Mouse (Mus musculus): ENCODE results near the gene Nanog. TPM values are rescaled to one million over a fixed set of nuclear protein-coding genes. Genes with fewer than 3 reads are reported as not detected.
A peak's percentile ranks its signal among the peaks of the same experiment; 100 is the strongest.

The Nanog gene
- total and polyA plus RNA-seq, 3 experiments = 0.27 TPM; not detected in 2

DNA sequence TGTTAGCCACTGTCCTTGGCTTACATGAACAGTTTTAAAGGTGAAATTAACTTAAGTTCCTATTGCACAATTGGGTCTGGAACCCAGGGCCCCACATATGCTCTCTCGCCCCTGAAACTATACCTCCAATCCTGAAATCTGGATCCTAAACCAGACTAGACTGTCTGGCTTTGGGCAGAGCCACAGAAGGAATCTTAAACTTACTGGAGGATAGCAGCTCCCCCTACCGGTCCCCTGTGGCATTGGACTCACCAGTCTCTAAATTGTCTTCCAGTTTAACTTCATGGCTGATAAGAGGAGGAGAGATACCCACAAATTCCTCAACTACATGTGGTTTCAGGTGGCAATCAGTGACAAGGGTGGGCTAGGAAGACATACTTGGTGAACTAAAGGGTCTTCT, 12.7 kb downstream of the Nanog start:
- Histone ChIP-seq H3K36me3 (replicated peaks) (no peaks in the 10 kb centered on the region), H3K27me3 (ENCODE audit: insufficient read depth, low read length) (no peaks in the 10 kb centered on the region), H3K4me3 (ENCODE audit: low read depth, low read length) (no peak overlapping the region), H3K4me1 (ENCODE audit: insufficient read depth, low read depth, low read length) (no peaks in the 10 kb centered on the region), H3K9me3 (replicated peaks) (no peaks in the 10 kb centered on the region)
- DNase-seq (ENCODE audit: low spot score) (peak; percentile 28), ATAC-seq (ENCODE audit: extremely low read depth, insufficient number of reproducible peaks, low FRiP score, poor library complexity, severe bottlenecking) (peak; percentile 28; the same call in 1 of the 2 replicates)
- TF ChIP-seq TAL1 (conservative IDR thresholded peaks at IDR 0.05; ENCODE audit: low read depth, low read length) (no peak), CTCF (IDR thresholded peaks at IDR 0.05; ENCODE audit: low read depth, low read length) (peak; percentile 74)

DNA sequence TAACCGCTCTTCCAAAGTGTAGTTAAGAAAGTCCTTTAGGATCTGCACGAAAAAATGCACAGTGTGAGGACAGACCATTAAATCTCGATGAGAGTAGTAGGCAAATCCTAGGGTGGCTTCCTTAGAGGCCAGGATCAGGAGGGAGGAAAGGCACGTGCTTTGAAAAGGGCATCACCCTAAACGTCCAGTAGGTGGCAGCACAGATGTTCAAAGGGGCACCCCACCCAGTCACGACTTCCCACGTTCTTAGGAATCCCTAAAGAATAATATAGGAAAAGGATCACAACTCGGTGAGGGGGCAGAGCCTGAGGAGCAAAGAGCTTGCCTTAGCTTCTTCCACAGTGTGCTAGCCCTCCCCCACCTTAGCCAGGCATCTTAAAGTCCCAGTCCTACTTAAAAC, 32.7 kb downstream of the Nanog start:
- peaks cover 29% of the 10 kb centered on the region for H3K27me3 ChIP-seq (ENCODE audit: insufficient read depth, low read length)
- TF ChIP-seq CTCF (IDR thresholded peaks at IDR 0.05; ENCODE audit: low read depth, low read length) (peak; percentile 50), GATA1 (IDR thresholded peaks at IDR 0.05; ENCODE audit: borderline replicate concordance, low read length) (no peak)
- no peak for DNase-seq (ENCODE audit: low spot score)
- H3K4me3 ChIP-seq (ENCODE audit: low read depth, low read length) = no peak overlapping the region
- peak; percentile 24; the same call in 1 of the 2 replicates for ATAC-seq (ENCODE audit: extremely low read depth, insufficient number of reproducible peaks, low FRiP score, poor library complexity, severe bottlenecking)
- no peaks in the 10 kb centered on the region for H3K9me3 ChIP-seq (replicated peaks)
- H3K4me1 ChIP-seq (ENCODE audit: insufficient read depth, low read depth, low read length) = peaks cover 16% of the 10 kb centered on the region
- peaks cover 23% of the 10 kb centered on the region for H3K36me3 ChIP-seq (replicated peaks)

DNA sequence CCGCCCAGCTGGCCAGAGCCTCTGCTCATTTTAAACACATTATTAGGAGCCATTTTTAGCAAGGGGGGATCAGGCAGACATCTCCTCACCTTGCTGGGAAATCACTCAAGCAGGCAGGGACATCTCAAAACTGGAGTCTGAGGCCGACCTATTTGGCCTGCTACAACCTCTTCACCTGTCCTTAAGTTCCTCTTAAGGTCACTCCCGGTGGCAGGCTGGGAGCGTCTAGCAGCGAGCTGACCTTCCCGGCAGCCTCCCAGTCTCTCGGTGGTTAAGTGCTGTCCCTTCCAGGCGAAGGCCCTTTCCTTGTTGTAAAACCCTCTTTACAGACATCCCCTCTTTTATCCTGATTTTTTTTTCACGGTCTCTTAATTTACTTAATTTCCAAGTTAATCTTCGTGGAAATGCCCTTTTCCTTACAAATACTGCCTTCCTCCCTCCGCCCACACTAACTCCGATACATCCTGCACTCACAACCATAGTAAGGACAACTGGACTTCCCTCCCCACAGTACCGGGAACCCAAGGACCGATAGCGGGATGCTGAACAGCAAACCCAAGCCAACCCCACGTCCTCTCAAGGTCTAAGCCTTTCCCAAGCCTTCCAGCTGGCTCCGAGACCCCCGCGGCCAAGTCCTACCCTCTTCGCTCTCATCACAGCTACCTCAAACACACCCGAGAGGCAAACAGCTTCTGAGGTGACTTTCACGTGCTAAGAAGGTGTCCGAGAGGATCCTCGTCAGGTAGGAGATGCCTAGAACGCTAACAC, 34.4 kb downstream of the Nanog start:
- H3K4me3 ChIP-seq (ENCODE audit: low read depth, low read length) = peak overlapping the region; percentile 63
- no peak for ATAC-seq (ENCODE audit: extremely low read depth, insufficient number of reproducible peaks, low FRiP score, poor library complexity, severe bottlenecking)
- H3K27me3 ChIP-seq (ENCODE audit: insufficient read depth, low read length) = peaks cover 29% of the 10 kb centered on the region
- DNase-seq (ENCODE audit: low spot score) = no peak
- H3K4me1 ChIP-seq (ENCODE audit: insufficient read depth, low read depth, low read length) = peaks cover 16% of the 10 kb centered on the region
- TF ChIP-seq POLR2AphosphoS5 (IDR thresholded peaks at IDR 0.05; ENCODE audit: insufficient replicate concordance, low read depth, low read length) (no peak), GATA2 (IDR thresholded peaks at IDR 0.05; ENCODE audit: borderline replicate concordance, low read depth, low read length) (no peak), TAL1 (conservative IDR thresholded peaks at IDR 0.05; ENCODE audit: low read depth, low read length) (no peak), GATA1 (IDR thresholded peaks at IDR 0.05; ENCODE audit: borderline replicate concordance, low read length) (no peak), CTCF (IDR thresholded peaks at IDR 0.05; ENCODE audit: low read depth, low read length) (no peak)
- no peaks in the 10 kb centered on the region for H3K9me3 ChIP-seq (replicated peaks)
- H3K36me3 ChIP-seq (replicated peaks) = peaks cover 14% of the 10 kb centered on the region

DNA sequence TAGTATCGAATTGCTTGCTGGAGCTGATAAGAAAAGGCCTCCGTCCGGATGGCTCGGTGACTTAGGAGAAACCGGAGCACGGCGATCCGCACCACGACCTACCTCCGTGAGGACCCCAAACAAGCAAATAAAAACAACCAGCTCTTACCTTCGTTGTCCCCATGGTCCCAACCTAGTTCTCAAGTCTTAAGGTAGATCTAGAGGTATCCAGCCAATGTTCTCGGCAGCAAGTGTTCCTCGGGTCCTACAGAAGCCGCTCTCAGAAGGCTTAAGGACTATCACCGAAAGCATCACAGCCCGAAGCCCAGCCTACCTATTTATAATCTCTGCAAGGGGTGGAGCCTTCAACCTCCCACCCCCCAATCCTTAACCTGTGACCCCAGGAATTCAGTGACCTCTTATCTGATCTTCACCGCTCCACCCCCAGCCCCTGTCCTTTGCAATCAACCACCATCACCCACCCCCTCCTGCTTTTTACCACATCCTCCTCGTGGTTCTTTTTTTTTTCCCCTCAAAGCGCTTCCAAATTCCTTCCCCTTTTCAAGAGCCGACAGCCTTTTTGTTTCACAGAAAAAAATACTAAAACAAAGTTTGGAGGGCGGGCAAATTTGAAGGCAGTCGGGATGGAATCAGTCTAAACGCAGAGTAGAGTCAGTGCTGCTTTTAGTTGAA, 35.1 kb downstream of the Nanog start:
- Histone ChIP-seq H3K9me3 (replicated peaks) (no peaks in the 10 kb centered on the region), H3K27me3 (ENCODE audit: insufficient read depth, low read length) (peaks cover 29% of the 10 kb centered on the region), H3K36me3 (replicated peaks) (peaks cover 8% of the 10 kb centered on the region), H3K4me1 (ENCODE audit: insufficient read depth, low read depth, low read length) (peaks cover 16% of the 10 kb centered on the region), H3K4me3 (ENCODE audit: low read depth, low read length) (peak overlapping the region; percentile 63)
- ATAC-seq (ENCODE audit: extremely low read depth, insufficient number of reproducible peaks, low FRiP score, poor library complexity, severe bottlenecking) (peak; percentile 9), DNase-seq (ENCODE audit: low spot score) (no peak)
- no peak for TF ChIP-seq CTCF (IDR thresholded peaks at IDR 0.05; ENCODE audit: low read depth, low read length)
- no peak for TF ChIP-seq GATA1 (IDR thresholded peaks at IDR 0.05; ENCODE audit: borderline replicate concordance, low read length)
- no peak for TF ChIP-seq GATA2 (IDR thresholded peaks at IDR 0.05; ENCODE audit: borderline replicate concordance, low read depth, low read length)
- TF ChIP-seq POLR2AphosphoS5 (IDR thresholded peaks at IDR 0.05; ENCODE audit: insufficient replicate concordance, low read depth, low read length) = no peak
- TF ChIP-seq TAL1 (conservative IDR thresholded peaks at IDR 0.05; ENCODE audit: low read depth, low read length) = no peak

DNA sequence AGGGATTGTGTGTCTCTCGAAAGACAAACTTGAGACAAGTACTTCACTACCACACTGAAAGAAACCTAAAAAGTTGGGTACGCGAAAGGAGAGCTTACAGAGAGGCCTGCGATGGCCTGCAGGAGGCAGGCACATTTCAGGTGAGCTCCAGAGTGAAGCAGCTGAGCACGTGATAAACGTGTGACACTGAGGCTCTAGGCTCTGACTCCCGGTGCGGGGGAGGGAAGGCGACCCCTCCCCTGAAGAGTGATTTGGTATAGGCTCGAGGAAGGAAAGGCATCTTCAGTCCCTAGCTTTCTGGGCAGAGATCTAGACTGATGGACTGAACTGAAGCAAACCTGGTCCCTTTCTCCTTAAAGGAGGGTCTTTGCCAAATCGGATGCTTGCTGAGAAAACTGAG, 36.1 kb downstream of the Nanog start:
- Histone ChIP-seq H3K36me3 (replicated peaks) (peaks cover 5% of the 10 kb centered on the region), H3K27me3 (ENCODE audit: insufficient read depth, low read length) (peaks cover 29% of the 10 kb centered on the region), H3K4me1 (ENCODE audit: insufficient read depth, low read depth, low read length) (peaks cover 16% of the 10 kb centered on the region), H3K9me3 (replicated peaks) (no peaks in the 10 kb centered on the region), H3K4me3 (ENCODE audit: low read depth, low read length) (no peak overlapping the region)
- TF ChIP-seq TAL1 (conservative IDR thresholded peaks at IDR 0.05; ENCODE audit: low read depth, low read length) (no peak), CTCF (IDR thresholded peaks at IDR 0.05; ENCODE audit: low read depth, low read length) (no peak), POLR2AphosphoS5 (IDR thresholded peaks at IDR 0.05; ENCODE audit: insufficient replicate concordance, low read depth, low read length) (no peak), GATA2 (IDR thresholded peaks at IDR 0.05; ENCODE audit: borderline replicate concordance, low read depth, low read length) (no peak), GATA1 (IDR thresholded peaks at IDR 0.05; ENCODE audit: borderline replicate concordance, low read length) (no peak)
- ATAC-seq (ENCODE audit: extremely low read depth, insufficient number of reproducible peaks, low FRiP score, poor library complexity, severe bottlenecking) (no peak), DNase-seq (ENCODE audit: low spot score) (no peak)

DNA sequence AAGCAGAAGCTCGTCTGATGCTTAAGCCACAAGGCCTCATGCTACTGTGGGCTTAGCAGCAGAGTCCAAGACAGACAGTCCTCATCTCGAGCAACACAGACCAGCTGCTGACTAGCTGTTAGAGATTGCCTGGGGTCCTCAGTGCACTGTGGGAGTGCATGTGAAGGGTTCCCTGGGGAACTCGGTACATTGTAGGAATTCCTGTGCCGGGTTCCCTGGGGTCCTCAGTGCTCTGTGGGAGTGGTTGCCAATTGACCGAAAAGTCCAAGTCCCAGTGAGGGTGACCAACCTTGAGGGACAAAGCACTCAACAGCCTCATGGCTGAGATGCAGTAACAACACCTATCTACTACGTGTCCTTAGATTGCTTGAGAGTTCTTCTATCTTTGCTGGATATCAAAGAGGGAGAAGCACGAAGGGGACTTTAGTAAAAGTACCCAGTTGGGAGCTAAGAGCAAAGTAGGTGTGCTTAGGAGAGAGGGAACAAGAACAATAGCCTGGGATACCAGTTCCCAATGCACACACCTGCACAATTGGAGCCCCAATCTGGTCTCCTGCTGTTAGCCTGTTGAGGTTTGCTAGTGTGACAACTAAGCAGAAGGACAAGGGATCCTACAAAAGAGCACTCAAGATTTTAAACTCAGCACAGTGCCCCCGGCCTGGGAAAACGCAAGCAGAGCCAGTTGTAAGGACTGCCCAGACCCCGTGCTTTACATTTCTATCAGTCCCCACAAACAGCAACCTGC, 37.4 kb downstream of the Nanog start:
- Histone ChIP-seq H3K4me3 (ENCODE audit: low read depth, low read length) (no peak overlapping the region), H3K36me3 (replicated peaks) (peaks cover under 1% of the 10 kb centered on the region), H3K9me3 (replicated peaks) (no peaks in the 10 kb centered on the region), H3K4me1 (ENCODE audit: insufficient read depth, low read depth, low read length) (peaks cover 16% of the 10 kb centered on the region), H3K27me3 (ENCODE audit: insufficient read depth, low read length) (peaks cover 29% of the 10 kb centered on the region)
- ATAC-seq (ENCODE audit: extremely low read depth, insufficient number of reproducible peaks, low FRiP score, poor library complexity, severe bottlenecking) (no peak), DNase-seq (ENCODE audit: low spot score) (no peak)
- no peak for TF ChIP-seq TAL1 (conservative IDR thresholded peaks at IDR 0.05; ENCODE audit: low read depth, low read length)
- TF ChIP-seq GATA2 (IDR thresholded peaks at IDR 0.05; ENCODE audit: borderline replicate concordance, low read depth, low read length) = no peak
- no peak for TF ChIP-seq POLR2AphosphoS5 (IDR thresholded peaks at IDR 0.05; ENCODE audit: insufficient replicate concordance, low read depth, low read length)
- no peak for TF ChIP-seq GATA1 (IDR thresholded peaks at IDR 0.05; ENCODE audit: borderline replicate concordance, low read length)
- TF ChIP-seq CTCF (IDR thresholded peaks at IDR 0.05; ENCODE audit: low read depth, low read length) = no peak

Data from G1E (cell line).